Mouse (Mus musculus): ENCODE results near the gene Chp2.

Chp2 gene

GRCm38 (mm10) chr7:122219315-122219801 is at the start of gene Chp2:
Gene Chp2 (plus strand): TSS chr7:122219496.
- no peak for DNase-seq (ENCODE audit: low read depth)

- no peak for DNase-seq (ENCODE audit: low read depth)
These were observed 48.6 kb upstream of the Chp2 start for GRCm38 (mm10) chr7:122170705-122171104.

- DNase-seq (ENCODE audit: low read depth) = no peak
These were observed 47.7 kb upstream of the Chp2 start for GRCm38 (mm10) chr7:122171613-122172012.

GRCm38 (mm10) chr7:122180720-122181119 is 38.6 kb upstream of the Chp2 start:
- DNase-seq (ENCODE audit: low read depth) = no peak

GRCm38 (mm10) chr7:122184569-122184968 is 34.7 kb upstream of the Chp2 start:
- DNase-seq (ENCODE audit: low read depth) = no peak

GRCm38 (mm10) chr7:122186043-122186442 is 33.3 kb upstream of the Chp2 start, which contains the start of gene Ern2:
Gene Ern2 (minus strand): TSS chr7:122186207.
- no peak for DNase-seq (ENCODE audit: low read depth)

- DNase-seq (ENCODE audit: low read depth) = peak; percentile 58
These were observed 29.8 kb upstream of the Chp2 start for GRCm38 (mm10) chr7:122189484-122189883.

GRCm38 (mm10) chr7:122191097-122191496 is 28.2 kb upstream of the Chp2 start:
- DNase-seq (ENCODE audit: low read depth) = no peak

GRCm38 (mm10) chr7:122193919-122194318 is 25.4 kb upstream of the Chp2 start:
- no peak for DNase-seq (ENCODE audit: low read depth)

- no peak for DNase-seq (ENCODE audit: low read depth)
These were observed 22.5 kb upstream of the Chp2 start for GRCm38 (mm10) chr7:122196771-122197170.

- peak; percentile 65 for DNase-seq (ENCODE audit: low read depth)
These were observed 22.0 kb upstream of the Chp2 start for GRCm38 (mm10) chr7:122197306-122197705.

- peak; percentile 18 for DNase-seq (ENCODE audit: low read depth)
These were observed 20.0 kb upstream of the Chp2 start for GRCm38 (mm10) chr7:122199296-122199695.

- no peak for DNase-seq (ENCODE audit: low read depth)
These were observed 15.4 kb upstream of the Chp2 start for GRCm38 (mm10) chr7:122203936-122204335.

- DNase-seq (ENCODE audit: low read depth) = no peak
These were observed 13.2 kb upstream of the Chp2 start for GRCm38 (mm10) chr7:122206121-122206520.

- no peak for DNase-seq (ENCODE audit: low read depth)
These were observed 10.8 kb upstream of the Chp2 start for GRCm38 (mm10) chr7:122208276-122209021.

- DNase-seq (ENCODE audit: low read depth) = no peak
These were observed 6.9 kb downstream of the Chp2 start for GRCm38 (mm10) chr7:122226020-122226742.

- no peak for DNase-seq (ENCODE audit: low read depth)
These were observed 7.4 kb downstream of the Chp2 start for GRCm38 (mm10) chr7:122226744-122227143.

GRCm38 (mm10) chr7:122229306-122229705 is 10.0 kb downstream of the Chp2 start:
- DNase-seq (ENCODE audit: low read depth) = no peak

- no peak for DNase-seq (ENCODE audit: low read depth)
These were observed 10.6 kb downstream of the Chp2 start for GRCm38 (mm10) chr7:122229916-122230315.

GRCm38 (mm10) chr7:122230866-122231265 is 11.6 kb downstream of the Chp2 start:
- no peak for DNase-seq (ENCODE audit: low read depth)

- no peak for DNase-seq (ENCODE audit: low read depth)
These were observed 19.6 kb downstream of the Chp2 start for GRCm38 (mm10) chr7:122238939-122239338.

- DNase-seq (ENCODE audit: low read depth) = no peak
These were observed 21.3 kb downstream of the Chp2 start for GRCm38 (mm10) chr7:122240413-122241119.

- peak; percentile 45 for DNase-seq (ENCODE audit: low read depth)
These were observed 23.0 kb downstream of the Chp2 start for GRCm38 (mm10) chr7:122242260-122242659.
